Mouse (Mus musculus): ENCODE results near the gene Tmem102.

Gene Tmem102

DNA sequence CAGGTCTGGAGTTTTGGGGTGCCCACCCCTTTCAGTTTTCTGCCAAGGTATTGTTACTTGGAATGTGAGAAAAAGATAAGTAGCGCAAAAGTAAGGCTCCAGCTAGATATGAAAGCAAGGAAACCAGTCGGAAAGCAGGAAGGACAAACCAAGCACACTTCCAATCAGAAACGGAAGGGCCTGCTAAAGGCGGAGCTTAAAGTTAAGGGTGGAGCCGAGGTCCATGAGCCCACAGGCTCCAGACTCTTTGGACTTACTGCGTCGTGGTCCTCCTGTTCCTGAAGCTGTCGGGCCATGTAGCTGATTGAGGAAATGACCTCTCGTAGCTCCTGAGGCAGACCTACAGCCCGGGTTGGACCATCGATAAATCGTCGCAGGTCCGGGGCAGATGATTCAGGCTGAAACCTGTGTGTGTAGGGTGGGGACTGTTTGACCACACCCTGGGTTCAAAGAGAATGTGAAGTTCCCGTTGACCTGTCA lies 20.6 kb downstream of the Tmem102 start:
- DNase-seq = no peak

DNA sequence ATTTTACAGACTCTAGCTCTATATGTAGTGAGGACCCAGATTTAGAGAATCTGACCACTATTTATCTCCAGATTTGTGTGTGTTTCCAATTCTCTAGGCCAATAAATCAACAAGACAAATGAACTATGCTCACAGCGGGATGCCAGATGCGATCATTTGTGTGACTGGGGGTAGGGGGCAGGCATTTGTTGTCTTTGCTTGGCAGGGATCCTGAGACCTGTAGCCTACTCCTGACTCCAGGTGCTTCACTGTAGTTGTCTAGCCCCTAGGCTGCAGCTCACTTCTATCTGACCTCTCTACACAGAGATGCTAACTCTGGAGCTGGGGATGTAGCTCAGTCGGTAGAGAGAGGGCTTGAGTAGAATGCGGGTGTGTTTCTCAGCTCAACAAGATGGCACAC lies 23.6 kb downstream of the Tmem102 start:
- no peak for DNase-seq

- no peak for DNase-seq
Measured at GRCm38 (mm10) chr11:69778985-69779384, 26.4 kb downstream of the Tmem102 start.

GRCm38 (mm10) chr11:69778258-69778982 lies 27.0 kb downstream of the Tmem102 start:
- no peak for DNase-seq

DNA sequence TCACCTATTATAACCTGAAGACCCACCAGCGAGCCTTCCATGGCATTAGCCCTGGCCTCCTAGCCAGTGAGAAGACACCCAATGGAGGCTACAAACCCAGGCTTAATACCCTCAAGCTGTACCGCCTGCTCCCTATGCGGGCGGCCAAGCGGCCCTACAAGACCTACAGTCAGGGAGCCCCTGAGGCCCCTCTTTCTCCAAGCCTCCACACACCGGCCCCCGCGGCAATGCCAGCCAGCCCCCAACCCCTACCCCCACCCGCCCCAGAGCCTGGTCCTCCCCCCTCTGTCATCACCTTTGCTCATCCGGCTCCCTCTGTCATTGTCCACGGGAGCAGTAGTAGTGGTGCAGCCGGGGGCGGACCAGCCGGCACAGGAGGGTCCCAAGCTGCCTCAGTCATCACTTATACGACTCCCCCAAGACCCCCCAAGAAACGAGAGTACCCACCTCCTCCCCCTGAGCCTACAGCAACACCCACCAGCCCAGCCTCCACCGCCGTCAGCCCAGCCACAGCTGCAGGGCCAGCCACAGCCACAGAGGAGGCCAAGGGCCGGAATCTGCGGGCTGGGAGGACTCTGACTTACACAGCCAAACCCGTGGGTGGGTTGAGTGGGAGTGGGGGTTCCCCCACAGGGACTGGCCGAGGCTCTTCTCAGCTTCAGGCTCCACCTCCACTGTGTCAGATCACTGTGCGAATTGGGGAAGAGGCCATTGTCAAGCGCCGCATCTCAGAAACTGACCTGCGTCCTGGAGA lies 27.7 kb downstream of the Tmem102 start:
- no peak for DNase-seq

DNA sequence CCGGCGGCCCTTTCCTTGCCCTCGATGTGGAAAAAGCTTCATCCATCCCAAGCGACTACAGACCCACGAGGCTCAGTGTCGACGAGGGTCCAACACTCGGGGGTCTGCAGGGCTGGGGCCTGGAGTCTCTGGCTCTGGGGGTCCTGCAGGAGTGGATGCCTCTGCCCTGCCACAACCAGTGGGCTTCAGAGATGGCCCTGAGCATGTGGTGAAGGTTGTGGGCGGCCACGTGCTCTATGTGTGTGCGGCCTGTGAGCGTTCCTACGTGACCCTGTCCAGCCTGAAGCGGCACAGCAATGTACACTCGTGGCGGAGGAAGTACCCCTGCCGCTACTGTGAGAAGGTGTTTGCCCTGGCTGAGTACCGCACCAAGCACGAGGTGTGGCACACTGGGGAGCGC lies 28.9 kb downstream of the Tmem102 start:
- no peak for DNase-seq

DNA sequence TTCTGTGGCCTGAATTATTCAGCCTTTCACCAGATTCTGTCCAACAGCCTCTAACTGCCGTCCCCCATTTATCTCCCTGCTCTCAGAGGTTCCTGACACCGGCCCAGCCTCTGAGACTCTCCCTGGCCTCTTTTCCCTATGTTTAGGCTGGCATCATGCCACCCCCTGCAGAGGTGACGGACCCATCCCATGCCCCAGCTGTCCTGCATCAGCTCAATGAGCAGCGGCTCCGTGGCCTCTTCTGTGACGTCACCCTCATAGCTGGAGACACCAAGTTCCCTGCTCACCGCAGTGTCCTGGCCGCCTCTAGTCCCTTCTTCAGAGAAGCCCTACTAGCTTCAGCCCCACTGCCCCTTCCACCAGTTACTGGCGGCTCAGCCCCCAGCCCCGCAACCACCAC lies 29.7 kb downstream of the Tmem102 start:
- no peak for DNase-seq

- no peak for DNase-seq
Measured at GRCm38 (mm10) chr11:69774961-69775360, 30.5 kb downstream of the Tmem102 start.

- DNase-seq = no peak
Measured at GRCm38 (mm10) chr11:69767625-69767909, 37.9 kb downstream of the Tmem102 start.

DNA sequence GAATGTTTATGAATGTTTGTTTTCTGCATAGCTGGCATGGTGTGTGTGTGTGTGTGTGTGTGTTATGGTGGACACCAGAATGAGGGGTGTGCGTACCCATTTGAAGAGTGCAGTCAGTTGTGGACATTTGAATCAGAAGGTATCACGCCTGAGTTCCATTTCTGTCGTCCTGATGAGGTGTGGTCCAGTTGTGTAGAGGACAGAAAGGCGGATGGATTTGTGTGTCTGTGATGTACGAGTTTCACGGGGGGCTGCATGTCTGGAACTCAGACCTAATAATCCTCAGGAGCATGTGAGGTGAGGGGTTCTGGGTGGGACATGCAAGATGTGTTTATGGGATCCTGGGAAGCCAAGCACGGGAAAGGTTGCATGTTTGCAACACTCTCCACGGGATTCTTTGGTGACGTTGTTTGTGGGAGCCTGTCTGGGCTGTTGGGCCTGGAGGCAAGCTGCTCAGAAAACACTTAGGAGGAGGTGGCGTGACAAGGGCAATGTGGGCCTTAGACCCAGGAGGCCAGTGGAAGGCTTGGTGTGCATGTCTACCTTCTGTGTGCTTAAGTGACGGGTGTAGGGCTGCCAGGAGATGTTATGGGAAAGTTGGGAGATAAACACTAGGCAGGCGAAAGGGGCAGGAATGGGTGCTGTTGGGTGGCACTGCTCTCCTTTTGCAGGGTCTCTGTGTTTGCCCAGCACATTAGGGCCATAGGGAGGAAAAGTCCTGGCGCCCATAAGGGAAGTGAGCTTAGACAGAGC lies 38.4 kb downstream of the Tmem102 start:
- no peak for DNase-seq

DNA sequence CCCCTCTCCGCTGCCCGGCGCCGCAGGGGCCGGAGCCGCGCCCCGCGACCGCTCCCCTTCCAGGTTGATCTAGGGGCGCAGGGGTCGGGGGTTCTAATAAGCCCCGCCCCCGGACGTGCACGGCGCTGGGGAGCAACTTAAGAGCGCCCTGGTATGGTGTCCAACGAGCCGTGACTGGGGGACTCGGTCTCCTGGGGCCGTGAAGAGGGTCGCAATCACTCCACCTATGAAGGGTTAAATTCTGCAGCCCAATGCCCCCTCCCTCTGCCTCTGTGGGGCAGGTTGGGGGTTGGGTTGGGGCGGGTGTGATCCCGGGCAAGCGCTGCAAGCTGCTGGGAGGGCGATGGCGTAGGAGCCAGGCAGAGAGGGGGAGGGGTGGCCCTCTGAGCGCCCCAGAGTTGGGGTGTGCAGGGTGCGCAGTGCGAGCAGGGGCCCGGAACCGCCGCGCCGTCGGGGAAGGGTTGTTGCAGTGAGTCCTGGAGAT lies 39.3 kb downstream of the Tmem102 start:
- peak; percentile 91 for DNase-seq

GRCm38 (mm10) chr11:69765221-69766125 lies 40.0 kb downstream of the Tmem102 start, which contains the start of gene Zbtb4:
Zbtb4 (plus strand) TSS chr11:69765912.
- DNase-seq = peak; percentile 55

- no peak for DNase-seq
Measured at GRCm38 (mm10) chr11:69763551-69763950, 41.9 kb downstream of the Tmem102 start.

GRCm38 (mm10) chr11:69761868-69762267 lies 43.6 kb downstream of the Tmem102 start, which contains the start of gene Slc35g3:
Slc35g3 (minus strand) TSS chr11:69761968.
- DNase-seq = no peak

DNA sequence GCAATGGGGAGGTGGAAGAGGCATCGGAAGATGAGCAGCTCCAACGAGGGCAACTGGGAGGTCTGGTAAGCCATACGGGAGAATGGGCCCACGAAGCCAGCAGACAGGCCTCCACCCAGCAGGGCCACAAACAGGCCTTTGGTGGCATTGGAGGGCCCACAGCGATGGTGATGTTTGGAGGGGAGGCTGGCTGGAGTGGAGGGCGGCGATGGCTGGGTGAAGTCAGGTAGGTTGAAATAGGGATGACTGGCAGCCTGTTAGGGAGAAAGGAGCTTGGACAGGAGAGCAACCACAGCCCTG lies 44.6 kb downstream of the Tmem102 start:
- no peak for DNase-seq

GRCm38 (mm10) chr11:69760160-69760900 lies 45.1 kb downstream of the Tmem102 start:
- no peak for DNase-seq

DNA sequence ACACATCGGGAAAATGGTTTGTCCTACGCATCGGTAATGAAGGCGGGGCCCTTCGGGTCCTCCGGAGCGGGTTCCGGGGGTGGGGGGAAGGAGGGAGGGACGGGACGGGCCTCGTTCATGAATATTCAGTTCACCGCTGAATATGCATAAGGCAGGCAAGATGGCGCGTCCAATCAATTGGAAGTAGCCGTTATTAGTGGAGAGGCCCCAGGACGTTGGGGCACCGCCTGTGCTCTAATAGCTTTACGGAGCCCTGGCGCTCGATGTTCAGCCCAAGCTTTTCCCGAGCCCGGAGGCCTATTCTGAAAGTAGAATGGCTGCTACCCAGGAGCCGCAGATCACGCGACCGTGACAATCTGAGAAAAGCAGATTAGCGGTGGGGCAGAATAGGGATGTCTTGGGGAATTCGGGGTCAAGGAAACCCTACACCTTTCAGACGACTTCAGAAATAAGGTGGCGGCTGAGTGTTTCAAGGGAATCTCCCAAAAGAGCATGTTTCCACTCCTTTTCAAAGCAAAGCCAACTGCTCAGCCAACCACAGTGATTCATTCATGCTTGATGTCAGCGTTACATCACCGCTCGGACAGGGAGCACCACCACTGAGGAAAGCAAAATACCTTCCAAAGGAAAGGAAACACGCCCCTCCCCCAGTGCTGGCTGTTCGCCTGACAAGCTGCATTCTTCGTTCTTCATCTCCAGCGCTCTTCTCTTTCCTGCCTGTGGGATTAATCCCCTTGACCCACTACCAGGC lies 46.3 kb downstream of the Tmem102 start:
- peak; percentile 57 for DNase-seq

GRCm38 (mm10) chr11:69758478-69758970 lies 46.9 kb downstream of the Tmem102 start, which contains the start of gene Polr2a:
Polr2a (minus strand) TSS chr11:69758637.
- DNase-seq = peak; percentile 97

- DNase-seq = peak; percentile 97
Measured at GRCm38 (mm10) chr11:69758090-69758456, 47.4 kb downstream of the Tmem102 start.

GRCm38 (mm10) chr11:69757303-69758089 lies 47.9 kb downstream of the Tmem102 start:
- DNase-seq = no peak

Measured in thymus, postnatal 25 days (tissue).